In genomic region chr14:31680656-31681055, GRCm38 (mm10) we compare ENCODE assay signal across 19 mouse cellular contexts. TPM values are rescaled to one million over a fixed set of nuclear protein-coding genes. Genes with fewer than 3 reads are reported as not detected.
"Had no signal": no experiment of that assay in that cellular context is flagged by ENCODE, and none has a peak within 500 bp of the region (broad histone marks: within the 10 kb centered on the region; RNA-seq: fewer than 3 reads in every experiment).

No protein-coding gene starts in this region.

- H3K9me3 ChIP-seq: limb, embryonic 12.5 days; midbrain, embryonic 15.5 days; neural tube, embryonic 13.5 days had no signal

- H3K9ac ChIP-seq: limb, embryonic 12.5 days; liver, embryonic 14.5 days; lung, embryonic 14.5 days; midbrain, embryonic 15.5 days; neural tube, embryonic 13.5 days had no signal

- DNase-seq: kidney, adult 11 months; kidney, adult 9 months; kidney, postnatal 36 days; liver; lung, postnatal 36 days; right cerebral cortex, postnatal 14 days; thymus, postnatal 4 days had no signal

- H3K27me3 ChIP-seq: limb, embryonic 12.5 days; midbrain, embryonic 15.5 days; neural tube, embryonic 13.5 days had no signal

- H3K4me3 ChIP-seq: left cerebral cortex, adult 2 months; limb, embryonic 12.5 days; midbrain, embryonic 15.5 days; neural tube, embryonic 13.5 days had no signal

- H3K4me2 ChIP-seq: limb, embryonic 12.5 days; lung, embryonic 14.5 days; midbrain, embryonic 15.5 days; neural tube, embryonic 13.5 days had no signal

- H3K36me3 ChIP-seq: limb, embryonic 12.5 days; midbrain, embryonic 15.5 days; neural tube, embryonic 13.5 days had no signal

- H3K27ac ChIP-seq: kidney, postnatal 0 days; limb, embryonic 12.5 days; liver, embryonic 14.5 days; midbrain, embryonic 15.5 days; neural tube, embryonic 13.5 days; stomach, postnatal 0 days had no signal

- ATAC-seq: midbrain, embryonic 15.5 days had no signal

RNA-seq across cellular contexts. Expression of gene Gm49387, which starts 40.0 kb away (rescaled TPM):
- total RNA-seq: layer of hippocampus, adult 18-20 months; layer of hippocampus, postnatal 25 days; left cerebral cortex, adult 2 months; megakaryocyte progenitor cell, adult 5-6 weeks; monocyte, adult 5-6 weeks had no signal
- polyA plus RNA-seq: kidney, postnatal 0 days; limb, embryonic 12.5 days had no signal
